Mouse (Mus musculus): ENCODE measurements around the gene Gmnc.

DNA sequence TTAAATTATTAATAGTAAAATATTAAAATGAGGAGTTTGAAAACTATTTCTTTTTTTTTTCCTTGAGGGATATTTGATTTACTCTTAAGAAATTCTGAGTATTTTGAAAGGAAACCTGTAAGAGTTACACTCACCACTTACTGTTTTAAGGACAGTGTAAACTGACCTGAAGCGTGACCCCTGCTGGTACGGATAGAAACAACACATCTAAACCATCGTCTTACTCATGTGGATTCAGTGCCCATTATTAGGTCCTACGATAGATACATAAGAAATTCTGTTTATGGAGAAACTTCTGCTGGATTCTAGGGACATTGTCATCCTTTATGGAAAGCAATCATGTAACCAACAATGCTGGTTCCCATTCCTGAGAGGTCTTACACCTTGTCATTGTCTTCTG is 41.2 kb downstream of the Gmnc start:
- TF ChIP-seq CTCF (conservative IDR thresholded peaks at IDR 0.05 in 1 of 2, IDR thresholded peaks at IDR 0.05 in 1 of 2; ENCODE audit: low read depth in 2 of 2, low read length in 2 of 2) (peak; percentile 51 to 78), SMC3 (IDR thresholded peaks at IDR 0.05; ENCODE audit: low read depth, low read length) (peak; percentile 80), POLR2A (IDR thresholded peaks at IDR 0.05; ENCODE audit: low read depth, low read length) (no peak), CHD2 (IDR thresholded peaks at IDR 0.05; ENCODE audit: low read length) (no peak), E2F4 (IDR thresholded peaks at IDR 0.05; ENCODE audit: insufficient replicate concordance, low read depth, low read length) (no peak), MAX (IDR thresholded peaks at IDR 0.05; ENCODE audit: low read length) (no peak), MXI1 (IDR thresholded peaks at IDR 0.05; ENCODE audit: low read depth, low read length) (no peak), ZC3H11A (IDR thresholded peaks at IDR 0.05; ENCODE audit: low read depth, low read length) (no peak), KAT2A (IDR thresholded peaks at IDR 0.05; ENCODE audit: insufficient replicate concordance, low read length) (no peak), EP300 (IDR thresholded peaks at IDR 0.05; ENCODE audit: low read length) (no peak), MEF2A (IDR thresholded peaks at IDR 0.05; ENCODE audit: borderline replicate concordance, low read depth, low read length) (no peak)
